Mouse (Mus musculus) erythroblast, embryonic 14.5 days (primary cell): ENCODE results near the gene Adsl.

Experiments used
- GATA1 ChIP-seq: IDR thresholded peaks from 2 replicates; pipeline ENCODE4 v1.6.1; 2012; ENCODE audit warnings: low read length, inconsistent platforms, mixed read lengths
- TAL1 ChIP-seq: IDR thresholded peaks from 3 replicates; pipeline ENCODE4 v1.6.1; 2012; ENCODE audit warnings: low read length, inconsistent platforms, mixed read lengths

- no peak for TF ChIP-seq GATA1
- TF ChIP-seq TAL1: no peak
Measured at GRCm38 (mm10) chr15:80979611-80980010, 31.3 kb downstream of the Adsl start.
